Mouse (Mus musculus): ENCODE measurements around the gene Tpt1.

DNA sequence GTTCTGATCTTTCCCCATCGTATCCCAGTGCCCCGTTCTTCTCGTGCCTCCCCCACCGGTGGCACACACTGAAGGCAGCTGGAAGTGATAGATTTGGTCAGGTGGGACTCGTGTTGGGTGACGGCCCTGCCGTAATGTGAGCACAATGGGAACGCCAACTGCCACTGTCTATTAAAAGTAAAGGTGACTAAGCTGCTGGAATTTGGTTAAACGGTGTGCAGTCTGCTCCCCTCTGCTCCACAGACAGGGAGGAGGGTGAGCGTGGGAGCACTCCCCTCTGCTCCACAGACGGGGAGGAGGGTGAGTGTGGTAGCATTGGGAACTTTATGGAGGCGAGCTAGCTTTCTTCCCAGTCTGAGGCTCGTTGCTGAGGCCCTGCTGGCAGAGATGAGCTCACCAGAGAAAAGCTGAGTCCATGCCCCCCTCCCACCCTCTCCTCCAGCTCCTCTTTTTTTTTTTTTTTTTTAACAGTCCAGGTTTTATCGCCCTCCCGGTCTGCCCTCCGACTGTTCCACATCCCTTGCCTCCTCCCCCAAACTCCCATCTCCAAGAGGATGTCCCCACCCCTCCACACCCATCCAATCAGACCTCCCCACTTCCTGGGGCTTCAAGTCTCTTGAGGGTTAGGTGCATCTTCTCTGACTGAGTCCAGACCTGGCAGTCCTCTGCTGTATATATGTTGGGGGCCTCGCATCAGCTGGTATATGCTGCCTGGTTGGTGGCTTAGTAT, 10.5 kb downstream of the Tpt1 start:
- TF ChIP-seq NANOG (IDR thresholded peaks at IDR 0.05; ENCODE audit: borderline replicate concordance, low read length): no peak
- TF ChIP-seq CTCF (conservative IDR thresholded peaks at IDR 0.05; ENCODE audit: low read length): no peak
